Mouse (Mus musculus): Measurements from ENCODE around the gene Tdrd5.
"Not testable (repeated sequence)": the region's sequence is repeated elsewhere in the genome, so short reads cannot be mapped to it uniquely, and the experiment has no call there.

The Tdrd5 gene

GRCm38 (mm10) chr1:156251096-156251495, 52.4 kb downstream of the Tdrd5 start:
- not testable (repeated sequence) for DNase-seq

GRCm38 (mm10) chr1:156247893-156248292, 55.6 kb downstream of the Tdrd5 start:
- no peak for DNase-seq

GRCm38 (mm10) chr1:156241713-156242348, 61.6 kb downstream of the Tdrd5 start:
- peak; percentile 51 to 77 for DNase-seq

GRCm38 (mm10) chr1:156241035-156241434, 62.4 kb downstream of the Tdrd5 start:
- peak; percentile 34 to 61 for DNase-seq

GRCm38 (mm10) chr1:156231122-156231521, 72.3 kb downstream of the Tdrd5 start:
- no peak for DNase-seq

GRCm38 (mm10) chr1:156230339-156231089, 73.0 kb downstream of the Tdrd5 start:
- peak in 1 of 2 experiments; percentile 36 for DNase-seq

GRCm38 (mm10) chr1:156229448-156229847, 74.0 kb downstream of the Tdrd5 start:
- peak; percentile 65 to 79 for DNase-seq

- DNase-seq = no peak
These were observed 74.7 kb downstream of the Tdrd5 start for GRCm38 (mm10) chr1:156228728-156229127.

GRCm38 (mm10) chr1:156226903-156227302, 76.6 kb downstream of the Tdrd5 start:
- DNase-seq = no peak

GRCm38 (mm10) chr1:156222205-156223000, 81.1 kb downstream of the Tdrd5 start:
- peak in 1 of 2 experiments; percentile 57 for DNase-seq

GRCm38 (mm10) chr1:156221327-156221726, 82.1 kb downstream of the Tdrd5 start:
- DNase-seq = peak; percentile 73

GRCm38 (mm10) chr1:156218573-156218972, 84.9 kb downstream of the Tdrd5 start:
- no peak for DNase-seq

GRCm38 (mm10) chr1:156217941-156218340, 85.5 kb downstream of the Tdrd5 start:
- no peak for DNase-seq

GRCm38 (mm10) chr1:156217393-156217792, 86.1 kb downstream of the Tdrd5 start:
- DNase-seq = peak in 1 of 2 experiments; percentile 33

GRCm38 (mm10) chr1:156216249-156216648, 87.2 kb downstream of the Tdrd5 start:
- DNase-seq = no peak

- DNase-seq = peak; percentile 33 to 78
These were observed 88.8 kb downstream of the Tdrd5 start for GRCm38 (mm10) chr1:156214651-156215050.

- DNase-seq = no peak
These were observed 90.5 kb downstream of the Tdrd5 start for GRCm38 (mm10) chr1:156212923-156213322.

- DNase-seq = no peak
These were observed 91.6 kb downstream of the Tdrd5 start for GRCm38 (mm10) chr1:156211809-156212317.
